Mouse (Mus musculus) kidney, adult 2 months (tissue): Measurements from ENCODE around the gene Olfr904.

ENCODE experiments used
- CTCF ChIP-seq: fragments of 200-500 bp; conservative IDR thresholded peaks from 2 replicates; pipeline ENCODE4 v1.5.1; 2011; ENCODE audit warnings: low read depth, mild to moderate bottlenecking, control low read depth, low read length, moderate library complexity, mixed read lengths; ENCODE audit not compliant: insufficient read depth, insufficient read length
- POLR2A ChIP-seq: fragments of 200-500 bp; IDR thresholded peaks from one replicate; pipeline ENCODE4 v1.6.1; 2011; ENCODE audit warnings: low read depth, low read length, control low read depth

GRCm38 (mm10) chr9:38486785-38487184 lies 23.8 kb downstream of the Olfr904 start, which contains the start of gene Olfr906:
- TF ChIP-seq POLR2A, result no peak
- TF ChIP-seq CTCF, result no peak
